Mouse (Mus musculus) lung, postnatal 25 days (tissue): ENCODE data around the gene Calr4.

Experiments used
- DNase-seq: peaks from one replicate; pipeline ENCODE4 v3.0.0; 2022; ENCODE audit warnings: low spot score

Calr4 gene

GRCm38 (mm10) chr4:109236186-109236879 is 2.0 kb downstream of the Calr4 start:
- DNase-seq, result no peak

- no peak for DNase-seq
Observed at GRCm38 (mm10) chr4:109238428-109239268, 4.4 kb downstream of the Calr4 start.

- DNase-seq, result no peak
Observed at GRCm38 (mm10) chr4:109241221-109241620, 6.9 kb downstream of the Calr4 start.

- DNase-seq, result peak; percentile 33
Observed at GRCm38 (mm10) chr4:109241934-109242333, 7.6 kb downstream of the Calr4 start.

GRCm38 (mm10) chr4:109244506-109244905 is 10.2 kb downstream of the Calr4 start:
- no peak for DNase-seq

- no peak for DNase-seq
Observed at GRCm38 (mm10) chr4:109245016-109245620, 10.8 kb downstream of the Calr4 start.

GRCm38 (mm10) chr4:109251605-109252004 is 17.3 kb downstream of the Calr4 start:
- no peak for DNase-seq

GRCm38 (mm10) chr4:109252199-109252598 is 17.9 kb downstream of the Calr4 start:
- no peak for DNase-seq

GRCm38 (mm10) chr4:109253664-109254151 is 19.4 kb downstream of the Calr4 start:
- DNase-seq, result peak; percentile 40

- DNase-seq, result no peak
Observed at GRCm38 (mm10) chr4:109254511-109254910, 20.2 kb downstream of the Calr4 start.

GRCm38 (mm10) chr4:109255321-109255720 is 21.0 kb downstream of the Calr4 start:
- peak; percentile 20 for DNase-seq

- no peak for DNase-seq
Observed at GRCm38 (mm10) chr4:109255727-109256417, 21.6 kb downstream of the Calr4 start.

- no peak for DNase-seq
Observed at GRCm38 (mm10) chr4:109256791-109257190, 22.5 kb downstream of the Calr4 start.

GRCm38 (mm10) chr4:109257639-109258038 is 23.4 kb downstream of the Calr4 start:
- no peak for DNase-seq

- DNase-seq, result no peak
Observed at GRCm38 (mm10) chr4:109262068-109262467, 27.8 kb downstream of the Calr4 start.

- no peak for DNase-seq
Observed at GRCm38 (mm10) chr4:109266056-109266455, 31.8 kb downstream of the Calr4 start.

GRCm38 (mm10) chr4:109266744-109267143 is 32.5 kb downstream of the Calr4 start:
- DNase-seq, result no peak

- no peak for DNase-seq
Observed at GRCm38 (mm10) chr4:109267452-109267851, 33.2 kb downstream of the Calr4 start.

- no peak for DNase-seq
Observed at GRCm38 (mm10) chr4:109268903-109269302, 34.6 kb downstream of the Calr4 start.

GRCm38 (mm10) chr4:109271803-109272202 is 37.5 kb downstream of the Calr4 start:
- no peak for DNase-seq

GRCm38 (mm10) chr4:109273586-109274240 is 39.4 kb downstream of the Calr4 start:
- DNase-seq, result peak; percentile 21
